Mouse (Mus musculus): ENCODE results near the gene Acox3.

GRCm38 (mm10) chr5:35552838-35553539 is 29.9 kb upstream of the Acox3 start:
- TF ChIP-seq CTCF (IDR thresholded peaks at IDR 0.05; ENCODE audit: extremely low read depth, insufficient read depth, low read length) (no peak), POLR2A (IDR thresholded peaks at IDR 0.05; ENCODE audit: extremely low read depth, insufficient read depth, low read length) (0 out of 2 replicates have a peak, but pooled peaks have one; percentile 0)
